Mouse (Mus musculus) thymus, postnatal 0 days (tissue): Measurements from ENCODE around the gene Psmd9. TPM values are rescaled to one million over a fixed set of nuclear protein-coding genes. Genes with fewer than 3 reads are reported as not detected.

Experiments
- DNase-seq: peaks from one replicate; pipeline ENCODE4 v3.0.0-alpha.2; 2015; ENCODE audit warnings: low spot score
- polyA plus RNA-seq: library from polyadenylated mRNA; unstranded; fragments of >200 nt; fragmentation: Nextera tagmentation; extraction: Ambion mirVana; gene quantifications from 2 replicates; pipeline ENCODE4 v1.2.1, GENCODE M21; 2015

Gene Psmd9
- polyA plus RNA-seq, 1 experiment from 2014 or later, result 94.1 TPM

- no peak for DNase-seq
Observed at GRCm38 (mm10) chr5:123236426-123236825, 67.2 kb downstream of the Psmd9 start.

- no peak for DNase-seq
Observed at GRCm38 (mm10) chr5:123239501-123239900, 70.3 kb downstream of the Psmd9 start.

DNA sequence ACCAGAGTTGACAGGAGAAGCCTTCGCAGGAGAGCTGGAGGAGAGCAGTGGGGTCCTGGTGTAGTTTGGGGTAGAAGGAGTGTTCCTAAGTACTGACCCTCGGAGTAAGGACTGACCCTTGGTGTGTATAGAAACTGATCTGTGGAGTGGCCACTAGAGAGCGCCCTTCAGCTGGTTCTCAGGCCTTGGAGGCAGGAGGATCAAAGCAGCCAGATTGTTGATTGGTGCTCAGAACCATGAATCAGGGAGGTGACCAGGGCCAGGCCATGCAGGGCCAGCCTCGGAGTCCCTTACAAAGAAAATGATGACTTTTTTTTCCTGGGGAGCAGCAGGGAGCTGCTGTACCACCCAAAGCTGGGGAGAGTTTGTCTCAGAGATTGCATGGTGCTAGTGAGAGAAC lies 76.3 kb downstream of the Psmd9 start:
- DNase-seq, result peak; percentile 40

GRCm38 (mm10) chr5:123251390-123251789 lies 82.2 kb downstream of the Psmd9 start:
- no peak for DNase-seq

DNA sequence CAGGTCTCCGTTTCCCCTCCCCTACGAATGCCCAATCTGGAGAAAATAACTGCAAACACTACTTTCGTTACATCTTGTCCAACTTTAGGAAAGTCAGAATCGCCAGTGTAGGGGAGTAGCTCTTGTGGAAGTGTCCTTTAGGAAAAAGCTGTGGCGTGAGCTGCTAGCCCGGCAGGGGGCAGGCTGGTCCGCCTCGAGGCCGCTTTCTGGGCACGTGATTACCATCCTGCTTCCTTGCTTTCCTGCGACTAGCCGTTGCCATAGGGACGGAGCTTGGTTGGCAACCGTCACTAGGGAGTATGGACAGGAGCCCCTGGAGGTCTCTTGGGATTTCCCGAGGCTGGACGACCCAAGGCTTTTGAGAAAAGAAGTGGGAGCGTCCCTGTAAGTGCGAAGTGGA lies 82.6 kb downstream of the Psmd9 start, which contains the start of gene Wdr66:
Gene Wdr66 (plus strand): TSS at position 269 of the 400 bp plus-strand sequence.
- DNase-seq, result peak; percentile 60

- no peak for DNase-seq
Observed at GRCm38 (mm10) chr5:123256841-123257755, 87.9 kb downstream of the Psmd9 start.

DNA sequence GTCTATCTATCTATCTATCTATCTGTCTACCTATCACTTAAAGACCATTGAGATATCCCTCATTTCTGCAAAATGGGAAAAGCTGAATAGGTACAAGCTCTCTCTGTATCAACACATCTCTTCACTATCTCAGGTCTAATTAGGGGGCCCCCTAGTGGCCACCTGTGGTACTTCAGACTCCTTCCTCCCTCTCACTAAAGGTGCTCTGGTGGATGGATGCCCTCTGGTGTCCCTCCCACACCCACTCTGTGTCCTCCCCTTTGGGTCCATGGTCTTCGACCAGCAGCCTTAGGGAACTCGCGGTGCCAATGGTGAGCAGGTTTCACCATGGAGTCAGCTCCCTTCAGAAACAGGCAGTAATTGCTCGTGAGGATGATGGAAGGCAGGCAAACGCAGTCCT lies 89.8 kb downstream of the Psmd9 start:
- peak; percentile 69 for DNase-seq

GRCm38 (mm10) chr5:123260698-123261097 lies 91.5 kb downstream of the Psmd9 start:
- no peak for DNase-seq

- DNase-seq, result no peak
Observed at GRCm38 (mm10) chr5:123266909-123267308, 97.7 kb downstream of the Psmd9 start.

DNA sequence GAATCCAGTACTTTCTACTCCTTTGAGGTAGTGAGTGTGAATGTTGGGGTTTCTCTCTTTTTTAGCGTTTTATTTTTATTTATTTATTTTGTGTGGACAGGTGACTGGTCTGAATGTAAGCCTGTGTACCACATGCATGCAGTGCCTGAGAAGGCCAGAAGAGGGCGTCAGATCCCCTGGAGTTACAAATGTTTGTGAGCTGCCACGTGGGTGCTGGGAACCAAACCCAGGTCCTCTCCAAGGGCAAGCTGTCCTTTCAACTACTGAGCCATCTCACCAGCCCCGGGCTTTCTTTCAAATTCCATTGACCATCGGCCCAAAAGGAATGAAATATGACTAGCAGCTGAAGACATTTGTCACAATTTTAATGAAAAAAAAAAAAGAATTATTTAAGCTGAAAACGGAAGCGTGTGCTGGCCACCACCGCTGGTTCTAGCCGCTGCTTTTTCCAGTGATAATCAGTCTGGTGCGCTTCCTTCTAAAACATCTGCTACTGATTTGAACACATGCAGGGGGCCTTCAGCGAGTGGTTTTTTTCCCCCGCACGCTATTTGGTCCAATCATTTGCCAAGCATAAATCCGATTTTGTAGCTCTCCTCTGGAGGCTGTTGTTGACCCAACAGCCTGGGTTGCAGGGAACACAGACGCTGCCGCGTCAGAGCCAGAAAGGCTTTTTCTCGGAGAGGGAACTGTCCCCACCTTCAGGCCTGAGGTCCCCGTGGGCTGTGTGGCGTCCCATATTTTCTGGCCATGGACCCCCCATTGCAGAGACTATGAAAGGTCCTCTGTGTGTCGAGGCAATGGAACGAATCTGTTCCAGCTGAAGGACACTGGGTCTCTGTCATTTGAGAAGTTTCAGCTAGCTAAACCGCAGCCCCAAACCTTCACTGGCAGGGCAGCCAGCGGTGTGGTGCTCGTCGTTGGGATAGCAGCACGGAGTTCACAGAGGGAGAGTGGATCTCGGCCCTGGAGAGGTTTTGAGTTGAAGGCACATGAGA lies 99.6 kb downstream of the Psmd9 start:
- no peak for DNase-seq

GRCm38 (mm10) chr5:123270917-123271316 lies 101.7 kb downstream of the Psmd9 start:
- DNase-seq, result no peak

- no peak for DNase-seq
Observed at GRCm38 (mm10) chr5:123272927-123273326, 103.7 kb downstream of the Psmd9 start.

- DNase-seq, result no peak
Observed at GRCm38 (mm10) chr5:123276636-123277341, 107.6 kb downstream of the Psmd9 start.

DNA sequence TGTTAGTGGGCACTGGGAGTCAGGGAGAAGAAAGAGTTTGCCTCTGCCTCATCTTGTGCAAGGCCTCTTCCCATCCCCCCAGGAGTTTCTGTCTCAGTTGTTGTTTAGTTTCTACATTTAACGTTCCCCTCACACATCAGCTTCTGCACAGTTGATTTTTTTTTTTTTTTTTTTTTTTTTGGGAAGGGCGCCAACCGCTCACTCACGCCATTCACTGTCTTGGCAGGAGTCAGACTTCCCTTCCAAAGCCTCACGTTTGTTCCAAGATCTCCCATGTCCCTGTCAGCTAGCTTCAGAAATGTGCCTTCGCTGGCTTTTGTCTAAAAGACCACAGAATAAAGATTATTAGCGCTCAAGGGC lies 108.1 kb downstream of the Psmd9 start:
- no peak for DNase-seq

- DNase-seq, result no peak
Observed at GRCm38 (mm10) chr5:123277704-123278103, 108.5 kb downstream of the Psmd9 start.

DNA sequence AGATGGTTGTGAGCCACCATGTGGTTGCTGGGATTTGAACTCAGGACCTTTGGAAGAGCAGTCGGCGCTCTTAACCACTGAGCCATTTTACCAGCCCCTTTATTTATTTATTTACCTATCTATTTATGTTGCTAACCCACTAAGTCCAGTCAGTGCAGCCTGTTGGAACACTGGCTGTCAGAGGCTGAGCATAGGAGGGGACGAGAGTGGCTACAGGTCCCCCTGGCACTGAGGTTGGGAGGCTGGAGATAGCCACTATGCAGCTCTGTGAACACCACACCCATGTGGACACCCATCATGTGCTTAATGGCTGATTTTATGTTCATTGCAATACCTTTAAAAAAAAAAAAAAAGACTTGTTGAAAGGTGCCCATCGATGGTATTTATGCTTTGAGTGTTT lies 110.0 kb downstream of the Psmd9 start:
- DNase-seq, result no peak

- no peak for DNase-seq
Observed at GRCm38 (mm10) chr5:123281336-123282136, 112.3 kb downstream of the Psmd9 start.

GRCm38 (mm10) chr5:123285174-123285573 lies 116.0 kb downstream of the Psmd9 start:
- peak; percentile 23 for DNase-seq

GRCm38 (mm10) chr5:123288079-123288478 lies 118.9 kb downstream of the Psmd9 start:
- DNase-seq, result peak; percentile 20

DNA sequence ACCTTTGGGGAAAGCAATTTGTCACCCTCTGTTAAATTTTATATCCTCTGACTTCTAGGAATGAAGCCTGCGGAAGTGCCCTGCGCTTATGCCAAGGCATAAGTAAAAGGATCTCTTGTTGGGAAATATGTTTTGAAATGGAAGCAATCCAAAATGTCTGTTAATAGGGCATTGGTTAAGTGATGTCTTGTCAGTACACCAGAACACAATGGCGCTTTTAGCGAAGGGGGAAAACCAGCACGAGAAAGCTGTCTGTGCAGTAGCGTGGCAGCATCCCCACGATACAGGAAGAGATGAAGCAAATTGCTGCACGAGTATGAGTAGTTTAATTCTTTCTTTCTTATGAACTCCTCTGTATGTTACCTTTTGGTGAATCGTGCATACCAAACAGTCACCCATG lies 125.4 kb downstream of the Psmd9 start:
- no peak for DNase-seq
